Mouse (Mus musculus): ENCODE measurements around the gene Il31ra.
"Not testable (repeated sequence)": the region's sequence is repeated elsewhere in the genome, so short reads cannot be mapped to it uniquely, and the experiment has no call there.

Il31ra gene

DNA sequence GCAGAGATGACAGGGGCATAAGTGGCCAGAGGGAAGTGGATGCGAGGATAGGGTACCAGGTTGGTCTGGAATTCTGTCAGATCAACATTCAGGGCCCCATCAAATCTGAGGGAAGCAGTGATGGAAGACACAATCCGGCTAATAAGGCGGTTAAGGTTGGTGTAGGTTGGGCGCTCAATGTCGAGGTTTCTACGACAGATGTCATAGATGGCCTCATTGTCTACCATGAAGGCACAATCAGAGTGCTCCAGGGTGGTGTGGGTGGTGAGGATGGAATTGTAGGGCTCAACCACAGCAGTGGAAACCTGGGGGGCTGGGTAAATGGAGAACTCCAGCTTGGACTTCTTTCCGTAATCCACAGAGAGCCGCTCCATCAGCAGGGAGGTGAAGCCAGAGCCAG lies at the start of gene Il31ra:
Gene Il31ra, minus strand, starts transcription at position 101 of the 400 bp plus-strand sequence.
- not testable (repeated sequence) for DNase-seq (ENCODE audit: low spot score in 2 of 2)

DNA sequence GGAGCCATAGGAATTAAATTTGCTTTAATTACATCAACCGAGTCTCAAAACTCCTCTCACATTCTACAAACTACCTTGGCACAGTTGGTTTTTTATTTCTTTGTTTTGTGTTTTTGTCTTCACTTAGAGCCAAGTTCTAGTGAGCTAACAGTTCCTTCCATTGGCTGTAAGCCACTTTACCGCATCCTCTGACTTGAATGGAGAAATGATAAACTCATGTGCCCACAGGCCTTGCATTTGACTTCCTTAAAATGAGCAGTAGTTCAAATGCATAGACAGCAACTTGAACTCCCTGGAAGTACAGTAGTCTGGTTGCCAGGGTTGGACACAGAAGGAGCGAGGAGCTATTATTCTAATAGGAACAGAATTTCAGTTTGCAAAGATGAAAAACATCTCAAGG lies 48.7 kb upstream of the Il31ra start:
- no peak for DNase-seq (ENCODE audit: low spot score in 2 of 2)

- DNase-seq (ENCODE audit: low spot score in 2 of 2), result no peak
Measured at GRCm38 (mm10) chr13:112639111-112639510, 45.0 kb upstream of the Il31ra start.

DNA sequence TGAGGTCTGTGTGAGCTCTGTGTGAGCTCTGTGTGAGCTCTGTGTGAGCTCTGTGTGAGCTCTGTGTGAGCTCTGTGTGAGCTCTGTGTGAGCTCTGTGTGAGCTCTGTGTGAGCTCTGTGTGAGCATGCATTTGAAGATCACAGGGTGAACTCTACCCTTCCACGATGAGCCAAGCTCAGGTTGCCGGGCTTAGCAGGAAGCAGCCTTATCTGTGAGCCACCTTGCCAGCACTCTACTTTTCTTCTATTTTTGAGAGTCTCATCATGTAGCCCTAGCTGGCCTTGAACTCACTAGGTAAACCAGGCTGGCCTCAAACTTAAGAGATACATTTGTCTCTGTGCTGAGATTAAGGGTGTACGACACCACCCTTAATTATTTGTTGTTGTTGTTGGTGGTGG lies 42.3 kb upstream of the Il31ra start:
- no peak for DNase-seq (ENCODE audit: low spot score in 2 of 2)

GRCm38 (mm10) chr13:112635174-112635837 lies 41.1 kb upstream of the Il31ra start:
- DNase-seq (ENCODE audit: low spot score in 2 of 2), result no peak

- DNase-seq (ENCODE audit: low spot score in 2 of 2), result no peak
Measured at GRCm38 (mm10) chr13:112625566-112625965, 31.4 kb upstream of the Il31ra start.

- DNase-seq (ENCODE audit: low spot score in 2 of 2), result no peak
Measured at GRCm38 (mm10) chr13:112624622-112625021, 30.5 kb upstream of the Il31ra start.

- DNase-seq (ENCODE audit: low spot score in 2 of 2), result no peak
Measured at GRCm38 (mm10) chr13:112623656-112624055, 29.5 kb upstream of the Il31ra start.

- DNase-seq (ENCODE audit: low spot score in 2 of 2), result no peak
Measured at GRCm38 (mm10) chr13:112621592-112621991, 27.4 kb upstream of the Il31ra start.

- no peak for DNase-seq (ENCODE audit: low spot score in 2 of 2)
Measured at GRCm38 (mm10) chr13:112608606-112609005, 14.4 kb upstream of the Il31ra start.

DNA sequence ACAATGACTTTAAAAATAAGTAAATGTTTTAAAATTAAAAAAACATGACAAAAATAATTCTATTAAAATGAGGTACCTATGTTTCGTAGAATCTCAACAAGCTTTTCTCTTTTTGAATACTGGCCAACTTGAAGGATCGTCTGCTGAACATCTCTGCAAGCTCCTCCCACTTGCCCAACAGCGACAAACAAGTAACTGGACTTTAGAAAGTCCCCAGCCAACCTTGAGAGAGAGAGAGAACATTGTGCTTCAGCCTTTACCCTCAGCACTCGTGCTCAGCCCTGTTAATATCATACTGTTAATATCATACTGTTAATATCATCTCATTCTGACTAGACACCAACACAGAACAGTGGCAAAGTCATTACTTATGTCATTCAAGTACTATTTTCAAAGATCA lies 10.3 kb upstream of the Il31ra start:
- DNase-seq (ENCODE audit: low spot score in 2 of 2), result no peak

- DNase-seq (ENCODE audit: low spot score in 2 of 2), result no peak
Measured at GRCm38 (mm10) chr13:112603839-112604238, 9.7 kb upstream of the Il31ra start.

DNA sequence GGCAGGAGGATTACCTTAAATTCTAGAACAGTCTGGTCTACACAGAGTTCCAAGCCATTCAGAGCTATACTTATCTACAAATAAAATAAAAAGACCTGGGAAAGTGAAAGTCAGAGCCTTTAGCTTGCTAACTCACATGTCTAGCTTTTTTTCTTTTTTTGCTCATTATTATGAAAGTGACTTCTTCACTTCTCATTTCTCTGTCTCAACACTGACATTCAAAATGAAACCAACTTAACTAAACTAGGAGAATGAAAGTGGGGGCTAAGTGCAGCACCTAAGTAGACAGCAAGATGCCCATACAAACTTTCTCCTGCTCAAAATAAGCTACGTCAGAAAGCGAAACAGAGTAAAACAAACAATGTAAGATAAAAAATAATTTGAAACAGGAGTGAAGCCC lies 8.4 kb upstream of the Il31ra start:
- no peak for DNase-seq (ENCODE audit: low spot score in 2 of 2)

DNA sequence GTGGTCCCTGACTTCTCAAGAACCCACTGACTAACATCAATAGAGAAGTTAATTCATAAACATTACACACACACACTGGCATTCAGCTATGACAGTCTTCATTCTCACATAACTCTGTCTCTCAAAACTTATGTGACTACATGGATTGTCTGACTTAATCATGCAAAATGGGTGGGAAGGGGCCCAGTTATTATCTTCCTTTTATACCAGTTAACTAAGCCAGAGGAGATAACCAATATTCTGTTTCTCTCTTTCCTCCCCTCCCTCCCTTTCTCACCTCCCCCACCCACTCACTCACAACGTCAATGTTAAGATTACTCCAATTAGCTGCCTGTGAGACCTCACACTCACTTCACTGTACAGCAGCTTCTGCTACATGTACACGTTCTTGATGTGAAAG lies 3.9 kb downstream of the Il31ra start:
- no peak for DNase-seq (ENCODE audit: low spot score in 2 of 2)

- no peak for DNase-seq (ENCODE audit: low spot score in 2 of 2)
Measured at GRCm38 (mm10) chr13:112589625-112590024, 4.5 kb downstream of the Il31ra start.

DNA sequence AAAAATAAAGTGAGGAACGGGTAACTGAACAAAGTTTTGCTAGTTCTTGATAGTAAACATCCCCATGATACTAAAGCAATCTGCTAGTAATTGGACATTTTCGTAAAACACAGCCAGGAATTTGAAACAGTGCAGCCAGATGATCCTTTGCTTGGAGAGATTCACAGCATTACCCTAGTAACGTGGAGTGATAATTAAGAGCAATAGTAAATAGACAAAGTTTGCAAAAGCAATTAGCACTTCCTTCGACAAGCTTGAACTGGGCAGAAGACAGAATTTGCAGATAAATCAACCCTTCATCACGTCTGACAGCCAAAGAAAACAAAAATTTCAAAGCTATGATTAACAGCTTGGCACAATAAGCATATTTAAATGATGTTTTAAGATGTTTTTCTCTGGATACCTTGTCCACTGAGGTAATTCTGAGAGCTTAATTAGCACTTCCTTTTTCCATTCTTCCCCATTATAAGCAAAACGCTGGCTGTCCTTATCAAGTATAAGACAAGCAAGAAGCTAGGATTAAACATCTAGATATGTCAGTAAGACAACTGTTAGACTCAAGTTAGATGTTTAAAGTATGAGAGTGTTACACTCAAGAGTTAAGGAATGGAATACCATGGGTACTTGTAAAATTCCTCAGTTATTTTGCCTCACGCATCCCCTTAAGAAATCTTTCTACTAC lies 9.5 kb downstream of the Il31ra start:
- no peak for DNase-seq (ENCODE audit: low spot score in 2 of 2)

GRCm38 (mm10) chr13:112582291-112582690 lies 11.9 kb downstream of the Il31ra start:
- DNase-seq (ENCODE audit: low spot score in 2 of 2), result no peak

- no peak for DNase-seq (ENCODE audit: low spot score in 2 of 2)
Measured at GRCm38 (mm10) chr13:112581796-112582195, 12.4 kb downstream of the Il31ra start.

DNA sequence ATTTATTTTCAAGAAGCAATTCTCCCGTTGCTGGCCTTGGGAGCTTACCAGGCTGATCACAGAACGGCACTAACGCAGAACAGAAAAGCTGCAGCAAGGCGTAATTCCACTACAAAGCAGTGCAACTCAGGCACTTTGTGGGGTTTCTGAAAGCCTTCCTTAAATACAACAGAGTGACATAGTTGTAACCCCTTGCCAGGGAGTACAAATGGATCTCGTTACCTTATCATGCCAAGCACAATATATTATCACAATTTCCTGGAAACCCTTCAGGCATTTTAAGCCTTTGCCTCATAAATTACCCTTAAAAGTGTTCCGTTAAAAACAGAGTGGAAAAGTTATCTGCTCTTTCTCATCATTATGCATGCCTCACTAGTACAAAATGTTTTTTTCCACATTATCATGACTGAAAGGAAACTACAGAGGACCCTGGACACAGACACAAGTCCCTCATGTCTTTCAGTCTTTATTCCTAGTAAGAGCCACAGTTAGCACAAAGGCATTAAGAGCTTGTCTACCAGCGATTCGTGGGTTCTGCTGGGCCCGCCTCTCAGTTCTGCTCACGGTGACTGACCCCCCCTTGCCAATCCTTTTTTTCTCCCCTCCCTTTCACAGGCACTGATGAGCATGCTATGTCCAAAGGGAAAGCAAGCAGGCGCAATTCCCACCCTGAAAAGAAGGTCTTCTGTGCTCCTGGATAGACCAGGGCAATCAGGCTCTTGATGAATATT lies 13.4 kb downstream of the Il31ra start:
- DNase-seq (ENCODE audit: low spot score in 2 of 2), result no peak

DNA sequence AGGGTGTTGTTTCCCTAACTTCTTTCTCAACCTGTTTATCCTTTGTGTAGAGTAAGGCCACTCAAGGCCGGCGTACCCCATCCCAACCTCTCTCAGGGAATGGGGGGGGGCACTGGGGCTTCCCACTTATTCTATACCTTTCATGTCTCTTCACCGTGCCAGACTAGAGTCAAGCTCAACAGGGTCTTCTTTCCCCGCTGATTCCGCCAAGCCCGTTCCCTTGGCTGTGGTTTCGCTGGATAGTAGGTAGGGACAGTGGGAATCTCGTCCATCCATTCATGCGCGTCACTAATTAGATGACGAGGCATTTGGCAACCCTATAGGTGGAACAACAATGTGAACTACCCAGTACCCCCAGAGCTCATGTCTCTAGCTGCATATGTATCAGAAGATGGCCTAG lies 16.1 kb downstream of the Il31ra start:
- DNase-seq (ENCODE audit: low spot score in 2 of 2), result peak; percentile 100

DNA sequence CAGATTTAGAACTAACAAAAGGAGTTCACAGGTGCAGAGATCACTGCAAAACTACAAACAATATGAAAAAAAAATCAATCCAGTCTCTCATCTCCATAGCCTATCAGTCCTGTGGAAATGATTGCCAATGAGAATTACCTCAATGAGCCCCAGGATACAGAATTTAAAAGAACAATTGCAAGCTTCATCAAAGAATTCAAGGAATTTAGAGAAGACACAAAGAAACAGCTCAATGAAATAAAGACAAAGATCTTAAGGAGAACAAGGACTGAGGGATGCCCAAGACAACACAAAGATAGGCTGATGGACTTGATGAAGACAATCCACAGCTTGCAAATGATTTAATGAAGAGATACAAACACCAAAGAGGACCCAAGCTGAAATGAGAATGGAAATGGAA lies 20.4 kb downstream of the Il31ra start:
- no peak for DNase-seq (ENCODE audit: low spot score in 2 of 2)

DNA sequence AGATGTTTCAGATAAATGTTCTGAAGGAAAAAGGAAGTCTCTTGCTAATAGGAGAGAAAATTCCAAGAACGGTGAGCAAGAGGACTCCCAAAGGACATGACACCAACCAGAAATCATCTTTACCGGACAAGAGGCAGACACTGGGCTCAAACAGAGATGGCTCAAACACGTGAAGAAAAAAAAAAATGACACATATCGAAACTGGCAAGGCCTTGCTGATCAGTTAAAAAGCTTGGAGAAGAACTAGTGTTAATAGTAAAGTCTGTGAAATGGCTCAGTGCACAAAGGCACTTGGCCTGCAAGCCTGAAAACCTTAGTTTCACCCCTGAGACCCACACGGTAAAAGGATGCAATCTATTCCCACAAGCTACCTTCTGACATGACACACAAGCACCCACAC lies 23.4 kb downstream of the Il31ra start:
- DNase-seq (ENCODE audit: low spot score in 2 of 2), result no peak

- no peak for DNase-seq (ENCODE audit: low spot score in 2 of 2)
Measured at GRCm38 (mm10) chr13:112569606-112570005, 24.6 kb downstream of the Il31ra start.

Data from frontal cortex, postnatal 25 days (tissue).